Mouse (Mus musculus) left cerebral cortex, postnatal 25 days (tissue): ENCODE data around the gene Ndufaf2. TPM values are rescaled to one million over a fixed set of nuclear protein-coding genes. Genes with fewer than 3 reads are reported as not detected.
A peak's percentile ranks its signal among the peaks of the same experiment; 100 is the strongest.

Experiments used
- DNase-seq, 2 experiments: peaks; one replicate each; pipeline ENCODE4 v3.0.0; 2022; ENCODE audit warnings: low spot score in 2 of 2, mixed read lengths in 1 of 2
- intact Hi-C: fragments of 180-260 bp; cut with DNase I; formaldehyde crosslinking; loops from one replicate; pipeline ENCODE4 v1.15.1; 2025
- total RNA-seq, 2 experiments: library from RNA; stranded (reverse); gene quantifications; 2 replicates each; pipeline ENCODE4 v1.2.3; 2021

The Ndufaf2 gene
- total RNA-seq, 2 experiments from 2014 or later = 21.8 to 22.2 TPM

DNA sequence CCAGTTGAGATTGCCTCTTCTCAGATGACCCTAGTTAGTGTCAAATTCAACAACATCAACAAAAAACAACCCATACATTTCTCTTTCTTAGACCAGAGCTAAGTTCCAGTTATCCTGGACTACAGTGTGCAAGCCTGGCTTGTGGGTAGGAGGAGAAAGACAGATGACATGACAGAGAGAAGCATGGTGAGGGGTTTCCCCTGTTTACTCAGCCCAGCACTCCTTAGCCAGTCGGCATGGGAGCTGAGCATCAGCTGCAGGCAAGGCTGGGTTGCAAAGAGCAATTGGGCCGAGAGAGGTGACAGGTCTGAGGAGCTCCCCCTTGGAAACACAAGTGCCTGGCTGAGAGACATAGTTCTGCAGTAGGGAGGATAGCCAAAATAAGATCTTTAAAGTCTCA is 57.7 kb downstream of the Ndufaf2 start:
- no peak for DNase-seq
- intact Hi-C loops = no loop called here

DNA sequence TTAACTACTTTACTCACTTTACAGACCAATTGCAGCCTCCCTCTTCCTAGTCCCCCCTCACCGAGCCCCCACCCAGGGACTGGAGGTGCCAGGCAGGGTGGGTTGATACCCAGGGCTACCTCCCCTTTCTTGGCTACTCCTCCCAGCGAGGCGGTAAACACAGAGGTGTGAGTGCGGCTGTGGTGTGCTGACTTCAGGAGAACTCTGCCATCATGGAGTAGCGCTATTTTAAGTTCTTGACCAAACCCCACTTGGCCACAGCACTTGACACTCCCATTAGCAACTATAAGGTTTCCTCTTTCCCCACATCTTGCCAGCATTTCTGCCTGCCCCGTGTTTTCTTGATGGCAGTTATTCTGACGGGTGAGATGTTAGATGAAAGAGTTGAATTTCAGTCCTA is 62.0 kb downstream of the Ndufaf2 start:
- intact Hi-C loops = no loop called here
- DNase-seq = no peak

DNA sequence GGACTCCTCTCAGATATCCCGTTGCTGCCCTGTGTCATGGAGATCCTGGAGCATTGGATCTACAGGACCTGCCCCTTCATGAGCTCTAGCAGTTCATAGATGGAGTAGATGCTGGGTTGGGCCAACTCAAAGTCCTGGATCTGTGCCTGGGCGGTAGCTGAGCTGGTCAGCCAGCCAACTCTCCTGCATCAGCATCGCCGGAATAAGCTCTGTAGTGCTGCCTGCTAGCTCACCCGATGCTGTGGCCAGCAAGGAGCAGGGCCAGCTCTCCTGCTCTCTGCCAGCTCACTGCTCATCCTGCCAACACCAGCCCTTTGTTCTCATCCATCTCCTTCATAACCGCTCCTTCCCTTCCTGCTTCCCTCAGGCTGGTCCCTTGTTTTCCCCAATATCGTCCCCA is 62.8 kb downstream of the Ndufaf2 start:
- intact Hi-C loops = no loop called here
- peak; percentile 14 to 51 for DNase-seq

DNA sequence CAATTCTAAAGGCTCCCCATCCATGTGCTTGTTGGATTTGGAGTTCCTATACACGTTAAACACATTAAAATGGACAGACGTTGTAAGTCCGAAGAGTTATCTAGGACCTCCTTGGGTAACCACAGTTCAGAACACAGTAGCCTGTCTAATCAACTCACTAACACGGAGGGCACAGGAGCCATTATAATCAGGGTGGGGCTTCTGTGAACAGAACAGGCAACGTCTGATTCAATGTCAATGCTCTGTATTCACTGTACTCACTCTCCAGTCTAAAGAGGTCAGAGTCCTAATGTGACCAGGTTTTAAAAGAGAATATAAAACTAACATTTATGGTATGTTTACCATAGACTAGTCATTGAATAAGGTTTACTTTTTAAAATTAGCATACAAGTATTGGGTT is 63.7 kb downstream of the Ndufaf2 start:
- DNase-seq = no peak
- intact Hi-C loops = no loop called here

DNA sequence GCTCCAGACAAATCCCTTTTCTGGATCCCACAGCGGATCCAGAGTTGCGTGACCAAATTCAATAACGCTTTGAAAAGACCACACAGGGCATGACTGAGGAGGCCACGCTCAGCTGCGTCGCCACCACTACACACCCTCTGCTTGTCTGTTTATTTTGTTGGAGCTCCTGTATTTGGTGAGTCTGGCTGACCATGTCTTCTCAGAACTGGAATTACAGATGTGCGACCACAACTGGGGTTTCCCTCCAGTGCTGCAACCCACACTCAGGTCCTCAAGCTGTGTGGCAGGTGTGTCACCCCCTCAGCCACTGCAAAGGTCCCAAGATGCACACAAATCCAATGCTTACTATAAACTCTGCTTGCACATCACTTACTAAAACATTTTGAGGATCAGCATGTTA is 66.1 kb downstream of the Ndufaf2 start:
- no peak for DNase-seq
- intact Hi-C loops = no loop called here

DNA sequence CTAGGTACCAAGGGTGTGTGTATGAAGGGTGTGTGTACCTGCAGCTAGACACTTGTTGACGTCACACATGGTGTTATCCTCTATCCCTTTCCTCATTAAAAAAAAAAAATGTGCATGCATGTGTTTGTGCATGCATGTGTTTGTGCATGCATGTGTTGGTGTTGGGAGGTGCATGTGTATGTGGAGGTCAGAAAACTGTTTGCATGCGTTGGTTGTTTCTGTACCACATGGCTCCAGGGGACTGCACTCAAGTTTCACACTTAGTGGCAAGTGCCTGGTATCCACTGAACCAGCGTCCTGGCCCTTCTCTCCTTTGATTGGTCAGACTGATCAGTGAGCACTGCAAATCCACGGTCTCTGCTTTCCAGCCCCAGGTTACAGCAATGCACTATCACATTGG is 71.7 kb downstream of the Ndufaf2 start:
- intact Hi-C loops = no loop called here
- DNase-seq = no peak

DNA sequence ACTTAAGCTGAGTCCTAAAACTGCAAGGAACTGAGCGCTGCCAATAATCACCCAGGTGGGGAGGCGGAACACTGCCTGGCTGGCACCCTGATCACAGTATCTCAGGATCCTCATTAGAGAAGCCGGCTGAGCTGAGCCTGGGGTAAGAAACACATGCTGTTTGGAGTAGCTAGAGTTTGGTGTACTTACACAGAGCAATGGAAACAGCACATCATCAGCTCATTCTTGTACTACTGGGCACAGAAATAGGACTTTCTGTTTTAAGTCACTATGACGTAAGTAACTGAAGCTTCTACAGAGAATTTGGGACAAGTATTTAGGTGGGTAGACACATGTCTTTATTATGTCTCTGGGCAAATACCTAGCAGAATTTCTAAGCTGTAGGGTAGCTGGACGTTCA is 72.4 kb downstream of the Ndufaf2 start:
- intact Hi-C loops = no loop called here

DNA sequence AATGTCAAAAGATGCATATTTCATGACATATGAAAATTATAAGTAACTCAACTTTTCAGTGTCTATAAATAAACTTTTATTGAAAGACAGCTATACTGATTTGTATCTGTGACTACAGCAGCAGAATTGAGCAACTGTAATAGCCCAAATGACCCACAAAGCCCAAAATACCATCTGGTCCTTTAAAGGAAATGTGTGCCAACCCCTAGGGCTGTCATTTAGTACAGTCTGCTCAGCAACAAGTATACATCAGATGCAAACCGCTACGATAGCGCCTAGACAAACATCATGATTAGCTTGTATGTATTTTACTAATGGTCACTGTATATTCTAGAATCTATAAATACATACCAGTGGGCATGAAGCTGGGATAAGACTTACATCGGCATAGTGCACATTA is 74.3 kb downstream of the Ndufaf2 start:
- no peak for DNase-seq
- intact Hi-C loops = no loop called here

More for the DNA sequence above, 72.4 kb downstream of the Ndufaf2 start:
- peak in 1 of 2 experiments; percentile 61 for DNase-seq

DNA sequence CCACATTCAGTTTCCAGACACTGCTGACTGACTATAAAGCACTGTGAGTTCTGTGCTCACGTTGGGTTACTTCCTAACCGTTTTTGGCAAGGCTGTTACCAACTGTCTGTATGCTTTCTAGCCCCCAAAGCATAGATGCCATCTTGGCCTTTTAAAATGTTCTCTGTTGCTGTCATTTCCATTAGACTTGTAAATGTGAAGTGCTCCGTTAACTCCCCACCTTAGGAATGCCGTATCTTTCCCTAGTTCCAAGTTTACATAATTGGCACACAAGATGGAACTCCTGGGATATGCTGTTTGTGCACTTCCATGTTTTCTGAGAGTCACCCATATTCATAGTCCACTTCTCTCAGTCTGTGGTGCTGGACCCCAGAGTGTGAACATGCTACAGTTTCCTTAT is 80.5 kb downstream of the Ndufaf2 start:
- no peak for DNase-seq
- intact Hi-C loops = no loop called here

DNA sequence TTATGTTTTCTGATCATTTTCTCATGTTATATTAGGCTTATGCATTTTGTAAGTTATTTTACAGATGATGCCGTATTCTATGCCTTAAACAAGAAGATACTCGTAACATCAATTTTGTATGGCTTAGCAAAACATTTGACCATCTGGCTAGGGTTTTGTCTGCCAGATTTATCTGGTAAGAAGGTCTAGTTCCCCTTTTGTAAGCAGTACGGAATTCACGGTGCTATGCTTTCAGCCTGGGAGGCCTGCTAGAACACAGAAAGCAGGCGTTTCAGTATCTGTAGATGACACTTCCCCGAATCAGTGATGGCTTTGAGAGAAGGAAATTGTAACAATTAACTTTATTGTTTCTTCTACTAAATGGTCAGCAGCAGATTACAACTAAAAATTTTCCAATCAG is 80.9 kb downstream of the Ndufaf2 start:
- DNase-seq = peak in 1 of 2 experiments; percentile 17
- intact Hi-C loops = no loop called here

DNA sequence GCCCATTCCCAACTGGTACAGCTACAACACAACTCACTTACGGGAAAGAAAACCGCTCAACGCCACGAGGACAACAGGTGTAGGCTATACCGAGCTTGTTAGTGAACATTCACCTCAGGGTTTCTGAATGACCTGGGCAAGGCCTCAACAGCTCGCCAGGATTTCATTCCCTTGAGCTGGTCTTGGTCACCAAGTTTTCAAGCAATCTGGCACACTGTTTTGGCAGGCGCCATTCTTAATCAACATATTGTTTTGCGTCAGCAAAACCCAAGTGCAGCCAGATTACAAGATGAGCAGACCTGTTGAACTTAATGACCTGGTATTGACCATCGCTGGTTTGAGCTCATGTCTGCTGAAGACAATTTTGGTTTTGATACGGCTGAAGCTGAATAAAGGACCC is 88.3 kb downstream of the Ndufaf2 start:
- intact Hi-C loops = no loop called here
- no peak for DNase-seq

DNA sequence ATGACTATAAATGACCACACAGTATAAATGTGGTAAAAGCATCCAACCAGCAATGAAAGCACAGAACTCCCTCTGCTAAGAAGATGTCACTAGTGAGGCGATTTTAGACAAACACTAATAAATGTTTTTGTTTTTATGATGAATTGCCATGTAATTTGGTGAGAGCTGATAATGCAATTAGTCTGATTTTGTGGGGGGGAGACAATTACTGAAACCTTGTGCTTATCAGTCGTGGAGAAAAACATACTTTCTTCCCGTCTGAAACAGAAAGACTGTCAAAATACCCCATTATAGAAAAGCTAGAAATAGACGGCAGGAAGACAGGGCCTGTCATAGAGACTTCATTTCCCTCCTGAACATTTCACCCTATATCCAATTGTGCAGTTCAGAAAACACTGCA is 89.3 kb downstream of the Ndufaf2 start:
- no peak for DNase-seq
- intact Hi-C loops = no loop called here

DNA sequence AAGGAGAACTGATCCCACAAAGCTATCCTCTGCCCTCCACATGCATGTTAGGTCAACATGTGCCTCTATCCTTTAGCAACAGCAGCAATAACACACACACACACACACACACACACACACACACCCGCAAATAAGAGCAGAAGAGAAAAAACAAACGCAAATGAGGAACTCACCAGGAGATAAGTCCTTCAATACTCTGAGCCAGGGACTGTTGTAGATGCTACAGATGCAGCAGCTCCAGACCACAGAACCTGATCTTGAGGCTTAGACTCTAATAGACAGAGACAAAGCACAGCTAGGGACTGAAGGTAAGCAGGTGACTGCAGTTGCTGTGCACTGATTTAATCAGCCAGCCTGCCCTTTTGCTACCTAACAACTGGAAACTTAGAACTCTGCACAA is 92.4 kb downstream of the Ndufaf2 start:
- DNase-seq = no peak
- intact Hi-C loops = no loop called here

DNA sequence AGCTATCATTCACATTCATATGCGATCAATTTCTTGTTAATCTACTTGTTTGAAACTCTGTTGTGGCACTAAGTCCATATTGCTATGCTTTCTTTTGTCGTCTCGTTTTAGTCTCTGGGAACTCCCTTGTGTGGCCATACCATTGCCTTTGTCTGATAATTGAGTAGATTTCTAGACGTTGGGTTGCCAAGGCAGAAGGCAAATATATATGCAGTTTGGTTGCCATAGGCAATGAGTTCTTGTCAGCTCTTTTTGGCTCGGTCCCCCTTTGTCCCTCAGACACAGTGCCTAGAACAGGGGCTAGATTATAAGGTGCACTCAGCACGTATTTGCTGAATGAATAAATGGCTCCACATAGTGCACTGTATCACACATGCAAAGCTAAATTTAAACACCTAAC is 94.1 kb downstream of the Ndufaf2 start:
- intact Hi-C loops = no loop called here
- DNase-seq = no peak

DNA sequence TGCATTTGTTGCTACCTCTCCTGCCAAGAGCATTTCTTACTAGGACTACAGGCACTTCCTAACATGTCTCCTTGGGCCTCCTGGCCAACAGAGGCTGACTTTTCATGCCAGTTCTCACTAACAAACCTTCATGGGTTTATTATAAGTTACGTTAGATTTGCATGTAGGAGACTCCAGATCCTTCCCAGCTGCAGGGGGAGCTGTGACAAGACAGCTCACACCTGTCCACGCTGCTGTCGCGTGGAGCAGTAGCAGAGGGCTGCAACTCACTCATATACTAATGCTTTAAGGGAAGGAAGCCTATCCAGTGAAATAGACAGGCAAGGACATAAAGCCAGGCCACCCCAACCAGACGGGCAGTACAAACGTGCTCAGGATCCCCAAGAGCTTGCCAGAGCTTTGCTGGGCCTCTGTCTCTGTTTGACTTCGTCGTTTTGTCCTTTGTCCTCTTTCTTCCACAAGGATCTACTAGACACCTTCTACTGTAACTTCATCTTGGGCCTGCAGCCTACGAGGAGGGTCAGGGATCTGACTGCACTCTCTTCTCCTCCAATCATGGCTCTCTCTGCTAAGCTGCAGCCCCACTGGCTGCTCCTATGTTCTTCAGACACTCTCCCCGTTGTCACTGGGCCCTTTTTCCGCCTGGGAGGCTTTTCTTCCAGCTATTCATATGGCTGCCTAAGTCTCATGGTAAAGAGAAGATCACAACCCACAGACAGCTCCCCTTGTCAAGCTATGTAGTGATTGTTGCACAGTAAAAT is 94.9 kb downstream of the Ndufaf2 start:
- intact Hi-C loops = no loop called here
- DNase-seq = no peak

DNA sequence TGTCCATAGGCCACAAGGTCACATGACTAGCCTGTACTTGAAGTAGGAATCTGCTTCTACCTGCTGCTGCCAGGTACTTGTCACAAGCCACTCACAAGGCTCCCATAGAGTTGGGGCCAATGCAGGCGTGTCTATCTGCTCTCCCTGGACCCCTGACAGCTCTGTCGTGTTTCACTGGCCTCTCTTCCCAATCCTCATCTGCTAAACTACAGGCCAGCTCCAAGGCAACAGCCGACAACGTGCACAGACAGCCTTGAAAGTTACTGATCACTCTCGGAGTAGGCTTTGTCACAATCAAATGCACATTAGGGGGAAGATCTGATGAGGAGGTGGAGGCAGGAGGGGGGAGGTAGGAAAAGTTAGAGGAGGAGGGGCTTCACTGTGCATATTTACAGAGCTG is 95.5 kb downstream of the Ndufaf2 start:
- no peak for DNase-seq
- intact Hi-C loops = no loop called here

DNA sequence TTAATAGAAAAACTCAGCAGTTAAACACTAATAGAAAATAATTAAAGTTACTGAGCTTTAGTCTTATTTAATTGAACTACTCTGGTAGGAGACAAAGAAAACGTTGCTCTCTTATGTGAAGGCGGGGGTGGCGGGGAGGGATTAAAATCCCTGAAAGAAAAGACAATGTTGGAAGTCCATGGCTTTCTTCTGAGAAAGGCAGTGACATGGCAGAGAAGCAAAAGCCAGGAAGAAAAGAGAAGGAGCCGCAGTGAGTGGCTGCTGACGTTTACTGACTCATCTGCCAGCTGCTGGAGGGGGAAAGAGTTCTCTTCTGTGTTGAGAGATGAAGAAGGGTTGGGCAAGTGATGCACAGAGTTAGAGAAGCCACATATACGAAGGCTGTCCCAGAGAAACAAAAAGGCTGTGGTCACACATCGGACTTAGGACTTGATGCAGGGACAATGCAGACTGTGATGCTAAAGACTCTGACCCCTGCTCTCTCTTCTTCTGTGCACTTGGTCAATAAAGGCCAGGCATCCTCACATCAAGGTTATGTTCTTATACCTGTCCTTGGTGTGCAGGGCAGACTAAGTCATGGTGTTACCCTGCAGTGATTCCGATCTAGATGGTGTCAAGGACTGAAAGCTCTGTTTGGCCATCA is 97.4 kb downstream of the Ndufaf2 start:
- intact Hi-C loops = no loop called here
- DNase-seq = peak in 1 of 2 experiments; percentile 18

DNA sequence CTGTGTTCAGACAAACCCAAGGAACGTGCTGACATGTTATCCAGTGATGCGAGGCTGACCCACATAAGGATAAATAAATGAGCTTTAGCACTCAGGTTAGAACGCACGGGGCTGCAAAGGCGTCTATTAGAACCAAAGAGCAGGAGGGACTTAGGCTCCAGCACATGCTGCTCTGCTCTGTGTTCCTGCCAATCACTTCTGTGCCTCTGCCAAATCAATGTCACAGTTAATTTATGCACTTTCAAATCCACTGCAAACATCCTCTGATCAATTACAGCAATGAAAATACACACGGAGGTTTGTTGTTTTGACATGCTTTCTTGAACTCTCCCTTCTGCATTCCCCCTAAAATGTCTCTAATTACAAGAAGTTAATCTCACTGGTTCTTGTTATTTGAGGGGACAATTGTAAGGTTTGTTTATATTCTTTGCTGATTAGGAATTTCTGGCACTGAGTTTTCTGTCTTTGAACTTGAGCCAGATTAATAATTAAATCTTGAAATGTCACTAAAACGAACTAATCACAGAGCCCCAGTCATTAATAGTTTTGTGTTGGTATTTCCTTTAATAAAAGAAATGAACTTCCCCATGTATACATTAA is 98.0 kb downstream of the Ndufaf2 start:
- intact Hi-C loops = no loop called here
- no peak for DNase-seq

DNA sequence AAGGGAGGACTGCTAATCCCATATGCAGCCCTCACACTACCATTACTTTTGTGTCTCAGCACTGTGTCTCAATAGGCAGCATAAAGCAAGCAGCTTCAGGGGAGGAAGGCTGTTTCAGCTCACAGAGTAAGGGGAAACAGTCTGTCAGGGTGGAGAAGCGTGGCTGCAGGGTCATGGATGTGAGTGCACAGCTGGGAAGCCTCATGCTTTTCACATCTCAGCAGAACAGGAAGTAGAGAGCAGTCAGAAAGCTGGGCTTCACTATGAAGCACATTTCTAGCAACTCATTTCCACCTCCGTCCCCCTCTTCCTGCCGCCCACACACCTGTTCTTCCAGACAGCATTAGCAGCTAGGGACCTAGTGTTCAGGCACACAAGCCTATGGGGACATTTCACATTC is 101.5 kb downstream of the Ndufaf2 start:
- intact Hi-C loops = no loop called here
- DNase-seq = peak in 1 of 2 experiments; percentile 36

DNA sequence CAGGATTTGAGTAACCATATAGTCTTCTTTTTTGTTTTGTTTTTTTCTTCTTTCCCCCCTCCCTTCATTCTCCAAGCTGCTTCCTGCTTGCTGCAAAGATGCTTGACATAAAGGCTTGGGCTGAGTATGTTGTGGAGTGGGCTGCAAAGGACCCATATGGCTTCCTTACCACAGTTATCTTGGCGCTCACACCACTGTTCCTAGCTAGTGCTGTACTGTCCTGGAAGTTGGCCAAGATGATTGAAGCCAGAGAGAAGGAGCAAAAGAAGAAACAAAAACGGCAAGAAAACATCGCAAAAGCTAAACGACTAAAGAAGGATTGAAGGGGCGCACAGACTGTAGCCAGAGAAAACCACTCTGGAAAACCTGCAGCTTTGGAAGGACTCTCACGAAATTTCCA is 111.1 kb downstream of the Ndufaf2 start:
- peak in 1 of 2 experiments; percentile 53 for DNase-seq
- intact Hi-C loops = loop anchor here (10.0 kb wide), 1 partner anchor 283 kb away; no protein-coding TSS in a partner anchor

DNA sequence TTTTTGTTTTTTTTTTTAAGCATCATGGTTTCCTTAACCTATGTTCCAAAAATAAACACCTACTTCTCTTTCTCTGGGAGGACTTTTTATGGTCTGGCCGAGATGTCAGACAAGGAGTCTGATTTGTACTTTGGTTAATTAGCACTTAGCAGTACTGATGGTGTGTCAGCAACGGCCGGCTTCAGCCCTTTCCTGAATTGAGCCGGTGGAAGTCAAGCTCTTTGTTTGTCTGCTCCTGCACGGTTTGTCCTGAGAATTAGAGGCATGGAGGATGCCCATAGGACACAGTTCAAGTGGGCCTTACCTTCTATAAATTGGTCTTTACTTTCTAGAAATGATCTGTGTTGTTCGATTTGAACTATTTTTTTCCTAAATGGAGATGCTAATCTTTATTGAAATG is 111.5 kb downstream of the Ndufaf2 start:
- intact Hi-C loops = loop anchor here (10.0 kb wide), 1 partner anchor 282 kb away; no protein-coding TSS in a partner anchor
- DNase-seq = no peak
